Mouse (Mus musculus): ENCODE data around the gene Gm20431.
A peak's percentile ranks its signal among the peaks of the same experiment; 100 is the strongest.

Gene Gm20431

DNA sequence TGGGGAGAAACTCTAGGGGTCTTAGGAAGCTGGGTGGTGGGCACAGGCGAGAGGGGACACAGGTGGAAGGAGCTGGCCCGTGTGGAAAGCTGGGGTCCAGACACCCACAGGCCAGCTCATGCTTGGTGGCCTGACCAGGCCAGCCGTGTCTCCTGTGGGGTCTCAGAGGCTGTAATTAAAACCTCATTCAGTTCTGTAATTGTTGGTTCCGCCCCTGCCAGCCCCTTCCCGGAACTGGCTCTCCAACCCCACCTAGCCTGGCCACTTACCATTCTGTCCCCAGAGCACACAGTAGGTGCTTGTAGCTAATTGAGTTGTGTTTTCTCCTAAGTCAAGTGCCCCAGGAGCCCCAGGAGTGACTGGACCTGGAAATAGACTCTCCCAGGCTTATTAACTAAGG lies 62.1 kb downstream of the Gm20431 start:
- DNase-seq (ENCODE audit: low spot score) = no peak

DNA sequence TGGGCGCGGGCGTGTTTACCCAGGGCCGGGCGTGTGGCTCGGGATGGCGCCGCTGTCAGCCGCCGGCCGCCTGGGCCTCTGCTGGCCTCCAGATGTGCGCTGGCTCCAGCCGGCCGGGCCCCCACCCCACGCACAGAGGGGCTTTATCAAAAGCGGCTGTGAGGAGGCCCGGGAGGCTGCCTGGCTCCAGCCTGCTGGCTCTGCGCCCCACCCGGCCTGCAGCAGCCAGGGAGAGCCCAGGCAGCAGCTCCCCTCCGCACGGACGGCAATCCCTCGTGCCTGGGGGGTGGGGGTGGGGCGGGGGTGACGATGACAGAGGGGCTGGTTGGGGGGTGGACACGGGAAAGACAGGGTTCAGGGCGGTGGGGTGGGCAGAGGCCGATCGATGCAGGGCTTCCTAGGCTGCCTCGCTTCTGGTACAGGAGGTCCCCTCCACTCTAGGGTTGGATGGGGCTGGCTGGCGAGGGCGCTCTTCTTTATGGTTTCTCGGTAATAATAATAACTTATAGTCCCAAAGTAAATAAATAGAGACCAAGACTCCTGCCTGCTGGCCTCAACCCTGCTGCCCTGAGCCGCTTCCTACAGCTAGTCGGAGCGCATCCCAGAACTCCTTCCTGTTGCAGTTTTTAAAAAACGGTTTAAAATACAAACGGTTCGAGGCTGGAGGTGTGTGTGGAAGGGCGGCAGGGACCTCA lies 63.7 kb downstream of the Gm20431 start:
- no peak for DNase-seq (ENCODE audit: low spot score)

DNA sequence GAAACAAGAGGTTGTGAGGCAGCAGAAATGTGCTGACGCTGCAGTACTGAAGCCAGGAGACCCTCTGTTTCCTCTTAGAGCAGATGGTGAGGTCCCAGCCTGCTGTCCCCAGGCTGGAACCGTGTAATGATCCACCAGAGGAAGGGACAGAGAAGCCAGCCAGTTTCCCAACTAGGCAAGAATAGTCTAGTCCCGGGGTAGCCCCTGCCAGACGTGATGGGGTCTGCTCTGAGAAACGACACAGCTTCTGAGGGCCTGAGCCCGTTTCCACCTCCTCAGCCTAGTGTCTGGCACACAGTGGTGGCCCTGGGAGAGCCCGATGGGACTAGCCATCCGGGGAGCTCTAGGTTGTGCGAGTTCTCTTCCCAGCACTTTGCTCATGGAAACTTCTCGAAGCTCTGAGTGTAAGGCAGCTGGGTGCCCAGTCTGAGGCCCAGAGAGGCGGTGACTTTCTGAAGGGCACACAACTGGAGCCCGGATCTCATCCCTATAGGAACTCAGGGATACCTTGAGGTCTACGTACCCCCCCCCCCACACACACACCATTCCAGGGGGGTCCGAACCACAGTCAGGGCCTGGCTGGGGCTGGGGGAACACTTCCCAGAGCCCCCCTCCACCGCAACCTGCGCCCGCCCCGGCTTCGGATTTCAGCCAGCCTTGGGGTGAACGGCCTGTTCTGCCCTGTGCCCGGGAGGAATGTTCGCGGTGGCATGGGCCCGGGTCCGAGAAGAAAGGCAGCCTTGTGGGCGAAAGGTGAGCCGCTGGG lies 64.4 kb downstream of the Gm20431 start:
- DNase-seq (ENCODE audit: low spot score) = no peak

DNA sequence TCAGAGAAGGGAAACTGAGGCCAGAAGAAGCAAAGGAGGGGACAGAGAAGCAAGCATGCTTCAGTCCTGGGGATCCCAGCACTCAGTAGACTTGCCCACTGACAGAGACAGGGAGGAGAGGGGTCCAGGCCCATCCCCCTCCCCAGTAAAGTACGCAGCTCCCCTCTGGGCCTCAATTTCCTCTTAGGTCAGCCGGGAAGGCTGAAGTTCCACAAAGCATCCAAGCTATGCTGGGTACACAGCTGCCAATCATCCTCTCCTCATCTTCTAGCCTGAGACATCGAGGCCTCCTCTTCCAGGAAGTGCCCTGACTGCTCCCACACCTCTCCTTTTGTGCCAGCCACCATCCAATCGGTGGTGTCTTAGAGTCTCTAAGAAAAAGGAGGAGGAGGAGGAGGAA lies 65.0 kb downstream of the Gm20431 start:
- no peak for DNase-seq (ENCODE audit: low spot score)

DNA sequence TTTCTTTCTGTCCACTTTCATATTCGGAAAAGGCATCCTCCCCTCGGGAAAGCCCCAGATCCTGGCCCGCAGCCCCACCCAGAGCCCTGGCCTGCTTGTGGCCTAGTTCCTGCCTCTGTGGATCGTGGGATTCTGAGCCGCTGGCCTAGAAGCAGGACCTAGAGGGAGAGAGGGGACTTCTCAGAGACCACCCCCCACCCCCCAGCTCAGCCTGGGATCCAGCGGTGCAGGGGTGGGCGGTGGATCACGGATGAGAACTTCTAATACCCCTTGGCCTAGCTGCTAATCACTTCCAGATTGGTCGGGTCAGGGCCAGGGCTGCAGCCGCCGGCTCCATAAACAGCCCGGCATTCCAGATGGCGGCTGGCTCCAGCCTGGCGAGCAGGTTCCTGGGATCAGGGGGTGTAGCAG lies 65.5 kb downstream of the Gm20431 start:
- DNase-seq (ENCODE audit: low spot score) = no peak

DNA sequence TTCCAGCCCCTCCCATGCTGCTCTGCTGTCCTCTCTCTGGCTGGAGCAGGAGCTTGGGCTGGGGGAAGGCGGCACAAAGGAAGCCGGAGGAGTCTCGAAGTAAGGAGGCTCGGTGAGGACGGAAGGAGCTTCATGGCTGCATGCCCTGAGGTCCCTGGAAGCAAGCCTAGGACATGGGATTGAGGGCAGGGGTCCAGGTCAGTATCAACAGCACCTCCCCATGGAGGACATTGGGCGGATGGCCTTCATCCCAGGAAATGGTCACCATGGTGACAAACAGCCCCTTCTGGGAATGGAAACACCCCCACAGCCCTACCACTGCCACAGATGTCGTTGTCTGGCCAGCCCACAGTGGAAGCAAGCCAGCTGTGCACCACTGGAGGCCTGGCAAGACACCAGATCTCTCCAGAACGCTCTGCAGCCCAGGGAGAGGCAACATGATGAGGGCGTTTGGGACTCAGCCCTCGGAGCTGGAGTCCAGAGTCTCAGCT lies 66.8 kb downstream of the Gm20431 start:
- DNase-seq (ENCODE audit: low spot score) = peak; percentile 80

DNA sequence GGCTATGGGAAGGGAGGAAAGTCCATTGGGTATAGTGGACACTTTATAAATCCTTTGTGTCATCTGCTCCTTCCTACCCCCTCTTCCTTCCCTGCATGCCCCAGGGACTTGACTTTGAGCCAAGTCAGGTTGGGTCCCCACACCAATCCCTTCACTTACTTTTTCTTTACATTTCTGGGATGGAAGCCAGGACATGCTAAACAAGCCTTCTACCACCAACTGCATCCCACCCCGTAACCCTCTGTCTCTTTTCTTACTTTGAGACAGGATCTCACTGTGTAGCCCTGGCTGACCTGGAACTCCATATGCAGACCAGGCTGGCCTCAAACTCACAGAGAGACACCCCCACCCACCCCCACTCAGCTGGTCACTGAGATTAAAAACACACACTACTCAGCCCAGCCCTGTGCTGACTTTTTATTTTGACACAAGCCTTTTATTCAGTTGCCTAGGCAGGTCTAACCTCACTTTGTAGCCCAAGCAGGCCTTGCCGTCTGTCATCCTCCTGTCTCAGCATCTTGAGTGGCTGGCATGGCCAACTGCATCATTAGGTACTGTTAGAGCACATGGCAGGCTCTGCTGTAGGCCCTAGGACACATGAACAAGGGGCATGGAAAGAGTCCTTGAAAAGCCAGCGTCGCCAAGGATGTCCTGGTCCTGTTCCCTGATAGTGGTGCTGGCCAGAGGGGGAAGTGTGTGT lies 67.6 kb downstream of the Gm20431 start:
- DNase-seq (ENCODE audit: low spot score) = no peak

DNA sequence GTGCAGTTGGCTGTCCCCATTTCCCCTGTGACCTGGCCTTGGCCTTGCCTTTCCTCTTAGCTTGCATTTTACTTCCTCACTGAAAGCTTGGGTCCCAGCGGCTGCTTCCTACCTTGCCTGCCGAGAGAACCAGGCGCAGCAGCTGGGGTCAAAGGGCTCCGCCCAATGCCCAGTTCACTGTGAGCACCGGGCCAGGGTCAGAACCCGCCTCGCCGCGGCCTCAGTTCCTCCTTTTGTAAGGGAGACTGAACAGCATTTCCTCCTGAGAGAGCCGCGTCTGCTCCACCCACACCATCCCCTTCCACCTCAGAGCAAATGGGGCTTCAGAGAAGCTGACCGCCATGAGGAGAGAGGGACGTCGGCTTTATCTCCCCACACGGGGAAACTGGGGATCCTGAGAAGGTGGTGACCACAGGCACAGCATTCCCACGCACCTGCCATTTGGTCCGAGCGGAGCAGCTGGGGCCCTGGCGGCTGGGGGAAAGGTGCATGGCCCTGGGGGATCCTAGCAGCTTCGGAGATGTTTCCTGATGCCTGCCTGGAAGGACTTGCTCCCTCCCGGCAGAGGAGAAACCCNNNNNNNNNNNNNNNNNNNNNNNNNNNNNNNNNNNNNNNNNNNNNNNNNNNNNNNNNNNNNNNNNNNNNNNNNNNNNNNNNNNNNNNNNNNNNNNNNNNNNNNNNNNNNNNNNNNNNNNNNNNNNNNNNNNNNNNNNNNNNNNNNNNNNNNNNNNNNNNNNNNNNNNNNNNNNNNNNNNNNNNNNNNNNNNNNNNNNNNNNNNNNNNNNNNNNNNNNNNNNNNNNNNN lies 72.3 kb downstream of the Gm20431 start:
- DNase-seq (ENCODE audit: low spot score) = no peak

DNA sequence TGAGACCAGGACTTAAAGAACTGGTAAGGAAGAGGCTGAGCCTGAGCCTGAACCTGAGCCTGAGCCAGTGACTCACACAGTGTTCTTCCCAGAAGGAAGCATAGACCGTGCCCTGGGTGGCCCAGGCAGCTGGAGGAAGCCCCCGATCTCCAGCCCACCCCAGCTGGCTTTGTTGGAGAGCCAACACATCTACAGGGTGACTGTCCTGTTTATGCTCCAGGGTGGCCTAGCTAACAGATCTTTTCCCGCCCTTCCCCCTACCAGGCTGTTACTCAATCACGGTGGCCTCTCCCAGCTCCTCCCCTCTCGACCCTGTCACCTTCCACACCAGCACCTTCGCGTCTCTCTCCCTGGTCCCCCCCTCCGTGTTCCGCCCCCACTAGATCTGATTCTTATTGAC lies 74.3 kb downstream of the Gm20431 start:
- DNase-seq (ENCODE audit: low spot score) = no peak

DNA sequence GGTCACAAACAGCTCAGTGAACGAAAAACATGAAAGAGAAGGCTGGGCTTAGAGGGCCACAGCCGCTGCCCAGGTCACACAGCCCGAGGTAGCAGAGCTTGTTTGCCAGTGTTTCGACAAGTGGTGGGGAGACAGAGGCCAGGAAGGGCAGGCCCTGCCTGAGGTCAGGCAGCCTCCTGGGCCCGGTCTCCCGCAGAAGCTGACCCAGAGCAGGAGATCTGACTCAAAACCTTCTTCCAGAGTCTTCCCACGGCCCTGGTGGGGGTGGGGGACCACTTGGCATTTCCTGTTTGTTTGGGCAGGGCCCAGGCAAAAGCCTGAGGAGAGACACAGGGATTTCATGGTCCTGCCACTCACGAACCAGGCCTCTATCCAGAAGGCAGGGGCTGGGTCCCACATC lies 75.3 kb downstream of the Gm20431 start:
- DNase-seq (ENCODE audit: low spot score) = no peak

DNA sequence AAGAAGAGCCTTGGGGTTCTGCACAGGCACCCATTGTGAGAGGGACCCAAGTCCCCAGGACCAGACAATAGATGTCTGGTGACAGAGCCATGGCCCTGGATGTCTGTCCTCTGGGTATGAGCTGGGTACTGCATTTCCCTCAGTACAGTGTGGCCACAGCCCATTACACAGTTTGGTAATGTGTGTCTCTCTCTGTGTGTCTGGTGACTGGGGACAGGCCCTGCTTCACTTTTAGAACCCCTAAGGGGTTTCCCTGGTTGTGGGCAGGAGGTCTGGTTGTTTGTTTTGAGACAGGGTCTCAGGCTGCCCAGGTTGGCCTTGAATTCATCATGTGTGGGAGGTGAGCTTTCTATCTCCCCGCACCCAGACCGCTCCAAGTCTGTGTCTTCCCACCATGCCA lies 76.0 kb downstream of the Gm20431 start:
- DNase-seq (ENCODE audit: low spot score) = no peak

DNA sequence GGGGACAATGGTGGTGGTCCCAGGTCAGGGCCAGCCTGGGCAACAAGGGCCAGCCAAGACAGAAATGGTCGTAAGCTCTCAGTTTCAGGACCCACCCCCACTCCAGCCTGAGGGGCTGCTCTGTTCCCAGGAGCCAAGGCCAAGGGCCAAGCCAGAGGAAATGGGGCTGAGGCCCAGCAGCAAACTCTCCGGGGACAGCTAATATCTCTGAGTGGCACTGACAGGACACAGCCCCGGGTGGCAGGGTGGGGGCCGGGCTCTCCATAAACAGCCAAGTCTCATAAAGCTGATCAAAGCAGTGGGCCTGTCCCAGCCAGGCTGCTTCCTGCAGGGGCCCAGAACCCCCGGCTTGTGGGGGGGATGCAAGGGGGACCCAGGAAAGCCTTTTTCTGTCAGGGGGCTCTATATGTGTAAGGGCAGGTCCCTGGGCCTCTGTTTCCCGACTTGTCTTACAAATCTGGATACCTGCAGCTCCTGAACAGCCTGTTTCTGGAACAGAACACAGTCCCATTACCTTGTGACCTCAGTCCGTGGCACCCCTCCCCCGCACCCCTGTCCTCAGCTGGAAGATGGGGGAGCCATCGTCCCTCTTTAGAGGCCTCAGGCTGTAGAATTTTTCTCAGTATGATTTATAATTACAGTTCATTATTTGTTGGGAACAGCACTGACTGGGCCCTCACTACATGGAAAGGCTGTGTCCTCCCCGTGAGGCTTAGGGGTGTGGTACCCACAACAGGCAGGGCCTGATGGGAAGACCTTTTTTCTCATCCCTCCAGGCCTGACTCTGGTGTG lies 77.9 kb downstream of the Gm20431 start:
- DNase-seq (ENCODE audit: low spot score) = no peak

DNA sequence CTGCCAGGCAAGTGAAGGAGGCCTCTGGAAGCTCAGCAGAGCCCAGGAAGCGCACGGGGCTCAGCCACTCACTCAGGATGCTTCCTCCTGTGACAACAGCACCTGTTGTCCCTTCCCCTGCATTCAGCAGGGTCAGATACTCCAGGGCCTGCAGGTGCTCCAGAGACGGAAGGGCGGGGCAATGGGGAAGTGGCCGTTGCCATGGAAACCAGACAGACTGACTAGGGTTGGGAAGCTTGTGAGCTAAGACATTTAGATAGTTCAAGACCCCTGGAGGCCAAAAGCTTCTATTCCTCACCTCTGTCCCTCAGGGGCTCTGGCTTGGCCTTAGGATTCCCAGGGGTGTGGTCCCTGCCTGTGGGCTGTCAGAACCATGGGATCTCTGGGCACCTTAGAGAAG lies 82.8 kb downstream of the Gm20431 start:
- DNase-seq (ENCODE audit: low spot score) = no peak

DNA sequence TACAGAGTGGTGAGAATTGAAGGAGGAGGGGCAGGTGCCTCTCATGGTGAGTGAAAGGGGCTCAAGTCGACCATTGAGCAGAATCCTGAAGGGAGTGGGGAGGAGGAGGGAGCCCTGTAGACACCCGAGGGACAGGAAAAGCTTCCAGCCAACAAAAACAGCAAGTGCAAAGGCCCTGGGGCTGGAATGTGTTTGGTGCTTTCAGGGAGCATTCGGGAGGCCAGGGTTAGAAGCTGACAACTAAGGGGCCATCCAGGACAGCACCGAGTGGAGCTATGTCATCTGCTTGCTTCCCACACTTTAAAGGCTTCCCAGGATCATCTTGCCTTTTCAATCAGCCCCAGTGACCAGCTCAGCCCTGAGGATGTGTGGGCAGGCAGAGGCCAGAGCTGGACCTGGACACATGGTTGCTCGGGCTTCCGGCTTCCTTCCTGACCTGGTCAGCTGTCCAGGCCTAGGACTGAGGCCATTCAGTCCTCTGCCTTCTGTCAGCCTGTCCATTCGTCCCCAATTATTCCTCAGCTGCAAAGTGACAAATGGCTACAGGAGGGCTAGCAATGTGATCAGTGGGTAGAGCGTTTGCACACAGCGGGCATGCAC lies 84.0 kb downstream of the Gm20431 start:
- no peak for DNase-seq (ENCODE audit: low spot score)

DNA sequence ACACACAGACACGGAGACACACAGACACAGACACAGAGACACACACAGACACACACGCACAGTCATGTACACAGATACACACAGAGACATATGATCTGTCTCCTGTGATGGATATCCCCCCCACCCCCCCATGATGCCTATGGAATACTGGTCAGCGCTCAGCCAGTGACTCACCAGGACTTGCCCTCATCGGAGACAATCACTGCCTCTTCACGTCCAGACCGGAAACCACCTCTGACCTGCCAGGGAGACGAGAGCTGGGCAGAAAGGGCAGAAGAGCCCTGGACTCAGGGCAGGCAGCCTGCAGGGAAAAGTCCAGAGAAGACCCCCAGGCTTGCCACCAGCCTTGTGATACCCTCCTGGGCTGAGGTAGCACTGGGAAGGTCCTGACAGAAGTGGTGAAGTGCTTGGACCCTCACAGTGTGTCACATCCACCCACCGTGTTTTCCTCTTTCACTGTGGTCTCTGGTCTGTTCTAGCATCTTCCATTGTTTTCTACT lies 85.1 kb downstream of the Gm20431 start:
- no peak for DNase-seq (ENCODE audit: low spot score)

DNA sequence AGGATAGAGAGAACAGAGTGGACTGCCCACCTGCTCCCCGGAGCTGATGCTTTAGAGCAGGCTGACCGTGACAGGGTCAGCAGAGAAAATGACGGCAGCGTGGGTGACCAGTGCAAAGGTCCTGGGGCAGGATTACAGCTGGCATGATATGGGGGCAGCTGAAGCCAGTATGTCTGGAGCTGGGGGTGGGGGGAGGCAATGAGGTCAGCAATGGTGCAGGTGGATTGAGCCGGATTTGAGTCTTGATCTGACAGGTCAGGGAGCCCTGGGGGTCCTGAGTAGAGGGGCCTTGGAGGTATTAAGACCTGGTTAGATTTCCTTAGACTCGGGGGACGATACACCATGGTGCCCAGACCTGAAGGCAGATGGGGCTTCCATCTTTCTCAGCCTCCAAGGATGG lies 85.7 kb downstream of the Gm20431 start:
- no peak for DNase-seq (ENCODE audit: low spot score)

DNA sequence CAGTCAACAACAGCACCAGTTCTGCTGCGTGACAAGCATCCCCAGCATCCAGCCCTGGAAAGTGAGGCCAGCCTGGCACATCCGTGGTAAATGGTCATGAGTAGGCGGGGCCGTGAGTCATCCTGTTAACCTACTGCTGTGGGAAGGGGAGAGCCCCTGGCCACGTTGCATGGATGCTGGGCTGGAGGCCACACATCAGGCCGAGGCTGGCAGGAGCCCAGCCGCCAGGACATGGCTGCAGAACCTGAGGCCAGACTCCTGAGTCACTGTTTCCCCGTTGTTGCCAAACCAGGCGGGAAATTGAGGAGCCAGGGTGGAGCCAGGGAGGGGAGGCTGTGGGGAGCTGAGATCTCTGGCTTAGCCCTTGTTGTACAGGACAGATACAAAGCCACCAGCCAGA lies 86.5 kb downstream of the Gm20431 start:
- DNase-seq (ENCODE audit: low spot score) = no peak

DNA sequence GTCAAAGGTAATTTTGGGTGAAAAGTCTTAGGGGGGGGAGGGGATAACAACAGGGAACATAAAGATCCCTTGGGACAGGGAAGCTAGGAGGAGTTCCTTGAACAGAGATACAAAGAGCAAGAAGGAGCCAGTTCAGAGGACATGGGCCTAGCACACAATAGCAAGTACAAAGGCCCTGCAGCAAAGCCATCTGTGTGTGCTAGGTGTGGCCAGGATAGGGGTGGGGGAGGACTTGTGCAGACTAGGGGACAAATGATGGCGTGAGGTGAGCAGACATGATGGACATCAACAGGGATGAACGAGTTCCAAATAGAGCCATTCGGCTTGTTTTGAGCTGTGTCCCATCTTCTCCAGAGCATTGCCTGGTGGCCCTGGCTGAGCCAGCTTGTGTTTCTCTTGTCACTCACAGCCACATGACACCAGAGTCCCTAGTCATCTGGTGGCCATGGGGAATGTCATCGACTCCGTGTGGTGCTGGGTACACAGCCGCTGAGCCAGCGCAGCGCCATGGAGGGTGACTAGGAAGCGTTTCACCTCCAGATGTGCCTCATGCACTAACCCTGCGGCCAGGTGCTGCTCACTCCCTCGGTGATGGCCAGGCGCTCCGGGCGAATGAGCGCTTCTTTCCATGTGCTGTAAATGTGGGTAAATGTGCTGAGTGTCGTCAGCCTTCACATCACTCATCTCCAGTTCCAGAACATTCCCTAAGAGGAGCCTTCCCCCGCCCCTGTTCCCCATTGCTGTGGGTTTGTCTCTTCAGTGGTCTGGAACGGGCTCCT lies 89.7 kb downstream of the Gm20431 start:
- no peak for DNase-seq (ENCODE audit: low spot score)

DNA sequence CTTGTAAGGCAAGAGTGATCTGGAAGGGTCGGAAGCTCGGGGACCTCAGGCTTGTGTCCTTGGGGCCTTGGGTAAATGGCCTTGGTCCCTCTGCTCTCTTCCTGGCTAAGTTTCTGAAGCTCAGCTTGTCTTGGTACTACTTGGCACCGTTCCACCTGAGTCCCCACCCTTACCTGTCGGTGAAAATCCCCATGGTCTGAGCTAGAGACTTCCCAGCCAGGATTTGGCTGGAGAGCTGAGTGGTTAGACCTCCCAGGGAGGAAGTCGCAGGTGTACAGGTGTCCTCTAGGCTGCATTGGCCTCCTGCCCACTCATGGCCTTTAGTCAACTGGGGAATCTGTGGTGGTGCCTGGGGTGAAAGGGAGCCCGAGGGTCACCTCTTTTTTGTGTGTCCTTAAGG lies 90.5 kb downstream of the Gm20431 start:
- DNase-seq (ENCODE audit: low spot score) = no peak

Data from ovary, postnatal 14 days (tissue).